Mouse (Mus musculus): ENCODE results near the gene Gm21903. TPM values are rescaled to one million over a fixed set of nuclear protein-coding genes. Genes with fewer than 3 reads are reported as not detected.

Gm21903 gene
- polyA plus RNA-seq, 1 experiment from 2014 or later = not detected

- ATAC-seq = no peak
- H3K36me3 ChIP-seq (ENCODE audit: control insufficient read depth, insufficient read depth) = no peaks in the 10 kb centered on the region
- TF ChIP-seq CTCF (IDR thresholded peaks at IDR 0.05; ENCODE audit: low read depth) = no peak
- no peaks in the 10 kb centered on the region for H3K9me3 ChIP-seq (ENCODE audit: control insufficient read depth)
- H3K27me3 ChIP-seq (replicated peaks; ENCODE audit: control insufficient read depth, insufficient read depth, low read length) = no peaks in the 10 kb centered on the region
- no peaks in the 10 kb centered on the region for H3K4me1 ChIP-seq (replicated peaks; ENCODE audit: control insufficient read depth, insufficient read depth, low read length)
- H3K4me2 ChIP-seq (replicated peaks; ENCODE audit: low read depth) = no peak overlapping the region
- H3K27ac ChIP-seq (ENCODE audit: low read depth, low read length) = no peak overlapping the region
- H3K4me3 ChIP-seq (ENCODE audit: low read depth, low read length) = no peak overlapping the region
- WGBS = 90% methylated on average over 1 of the region's 1 CpGs
- no peak overlapping the region for H3K9ac ChIP-seq (ENCODE audit: low read depth, low read length)
These were observed 33.3 kb downstream of the Gm21903 start for GRCm38 (mm10) chr17:39009846-39010245.

Other genes with a start within 250 kb of the Gm21903 start
- gene Esp24, start 6.6 kb downstream of the Gm21903 start, polyA plus RNA-seq (2015; fragmentation: Nextera tagmentation; extraction: Ambion mirVana) = not detected in 2 replicates
- not detected in 2 replicates for gene Esp23, start 33.7 kb upstream of the Gm21903 start, polyA plus RNA-seq (2015; fragmentation: Nextera tagmentation; extraction: Ambion mirVana)
- not detected in 2 replicates for gene Esp22, start 52.0 kb upstream of the Gm21903 start, polyA plus RNA-seq (2015; fragmentation: Nextera tagmentation; extraction: Ambion mirVana)